Mouse (Mus musculus) bone marrow, adult 2 months (tissue): ENCODE measurements around the gene Gm20538.

Experiments used
- CTCF ChIP-seq: fragments of 200-500 bp; IDR thresholded peaks from 2 replicates; pipeline ENCODE4 v1.5.1; 2011; ENCODE audit warnings: low read length, control low read depth; ENCODE audit not compliant: control insufficient read depth, insufficient read depth
- POLR2A ChIP-seq: fragments of 200-500 bp; IDR thresholded peaks from 2 replicates; pipeline ENCODE4 v1.6.1; 2011; ENCODE audit warnings: low read depth, mild to moderate bottlenecking, control low read depth, low read length, borderline replicate concordance; ENCODE audit not compliant: control insufficient read depth

GRCm38 (mm10) chr19:44525551-44526205 is 27.0 kb downstream of the Gm20538 start:
- TF ChIP-seq POLR2A, result no peak
- TF ChIP-seq CTCF, result no peak
